Mouse (Mus musculus) left cerebral cortex, adult 9 months (tissue): ENCODE measurements around the gene Grip2.

ENCODE experiments used
- DNase-seq, 2 experiments: peaks; one replicate each; pipeline ENCODE4 v3.0.0; 2022; ENCODE audit warnings: low spot score in 2 of 2

Grip2 gene

DNA sequence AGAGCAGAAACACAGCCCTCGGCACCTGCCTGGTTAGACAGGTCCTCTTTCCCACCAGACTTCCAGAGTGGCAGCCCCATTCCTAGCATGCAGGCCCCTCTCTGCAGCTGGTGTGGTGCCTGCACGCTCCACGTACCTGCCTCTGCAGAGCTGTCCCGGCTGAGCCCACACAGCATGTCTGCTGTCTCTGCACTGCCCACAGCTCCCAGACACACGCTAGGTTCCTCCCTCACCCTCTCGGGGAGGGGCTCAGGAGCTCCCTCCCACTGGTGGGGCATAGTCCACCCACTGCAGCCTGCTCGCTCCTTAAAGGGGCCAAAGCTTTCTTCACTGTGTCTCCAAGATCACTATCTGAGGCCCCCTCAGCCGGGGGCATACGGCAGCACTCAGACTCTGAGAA lies 31.0 kb downstream of the Grip2 start:
- DNase-seq = peak in 1 of 2 experiments; percentile 51

DNA sequence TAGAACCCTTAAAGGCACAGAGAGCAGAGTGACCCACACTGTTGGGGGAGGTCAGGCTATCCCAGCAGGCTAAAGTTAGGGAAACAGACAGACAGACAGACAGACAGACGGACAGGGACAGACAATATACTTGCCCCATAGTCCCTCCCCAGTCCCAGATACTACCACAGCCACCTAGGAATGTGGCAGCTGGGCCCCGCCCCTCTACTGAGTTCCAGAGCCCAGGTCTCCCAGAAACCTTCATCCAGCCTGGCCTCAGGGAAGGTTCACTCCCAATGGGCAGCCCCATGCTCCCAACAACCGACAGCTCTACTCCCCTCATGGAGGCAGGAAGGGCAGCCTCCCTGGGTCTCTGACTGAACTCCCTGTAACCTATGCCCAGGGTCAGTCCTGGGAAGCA lies 31.4 kb downstream of the Grip2 start:
- no peak for DNase-seq

DNA sequence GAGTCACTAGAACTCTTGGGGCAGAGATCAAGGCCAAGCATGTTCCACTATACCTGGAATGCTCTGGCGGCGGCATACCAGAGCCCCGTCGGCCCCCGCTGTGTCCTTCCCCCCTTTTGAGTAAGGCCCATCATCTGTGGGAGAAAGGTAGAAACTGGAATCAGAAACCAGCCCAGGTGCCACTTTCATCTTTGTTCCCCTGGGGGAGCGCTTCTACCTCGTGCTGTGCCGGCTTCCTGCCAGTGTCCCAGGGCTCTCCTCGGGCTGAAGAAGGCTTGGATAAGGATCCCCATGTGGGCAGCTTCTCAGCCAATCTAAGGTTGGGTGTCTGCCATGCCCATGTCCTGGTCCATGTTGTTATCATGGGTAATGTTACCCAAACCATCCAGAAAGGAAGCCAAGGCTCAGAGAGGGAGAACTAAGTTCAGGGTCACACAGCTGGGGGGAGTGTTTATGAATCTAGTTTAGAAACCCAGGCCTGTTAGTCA lies 38.7 kb downstream of the Grip2 start:
- no peak for DNase-seq

DNA sequence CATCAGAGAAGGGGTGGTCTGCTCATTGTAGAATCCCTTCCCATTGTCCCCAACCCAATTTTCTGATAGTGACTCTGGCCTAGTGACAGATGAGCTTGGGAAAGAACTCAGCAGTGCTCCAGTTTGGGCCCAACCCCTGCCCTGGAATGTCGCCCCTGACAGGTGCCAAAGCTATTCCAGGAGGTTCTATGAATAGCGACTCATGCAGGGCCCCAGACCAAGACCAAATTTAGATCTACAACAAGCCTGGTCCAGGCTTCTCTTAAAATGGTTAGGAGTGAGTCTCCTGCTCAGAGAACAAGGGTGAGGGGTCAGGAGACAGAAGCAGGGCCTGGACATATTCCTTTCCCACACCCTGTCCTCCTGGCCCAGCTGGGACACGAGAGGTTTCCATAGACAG lies 42.0 kb downstream of the Grip2 start:
- no peak for DNase-seq

DNA sequence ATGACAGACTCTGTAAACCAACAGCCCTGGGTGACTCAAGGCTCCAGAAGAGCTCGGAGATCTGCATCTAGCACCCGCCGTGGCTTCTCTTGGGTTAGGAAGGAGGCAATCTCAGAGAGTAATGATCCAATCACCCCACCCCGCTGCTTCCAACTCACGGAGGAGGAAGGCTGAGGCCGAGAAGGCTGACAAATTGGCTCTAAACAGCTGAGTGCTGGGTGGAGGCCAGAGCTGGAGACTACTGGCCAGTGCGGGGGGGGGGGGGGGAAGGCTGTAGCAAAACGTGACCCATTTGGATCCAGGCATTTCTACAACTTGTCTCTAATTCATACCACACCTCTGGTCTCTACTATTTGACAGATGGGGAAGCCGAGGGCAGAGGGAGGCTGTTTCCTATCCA lies 47.8 kb downstream of the Grip2 start:
- DNase-seq = no peak

DNA sequence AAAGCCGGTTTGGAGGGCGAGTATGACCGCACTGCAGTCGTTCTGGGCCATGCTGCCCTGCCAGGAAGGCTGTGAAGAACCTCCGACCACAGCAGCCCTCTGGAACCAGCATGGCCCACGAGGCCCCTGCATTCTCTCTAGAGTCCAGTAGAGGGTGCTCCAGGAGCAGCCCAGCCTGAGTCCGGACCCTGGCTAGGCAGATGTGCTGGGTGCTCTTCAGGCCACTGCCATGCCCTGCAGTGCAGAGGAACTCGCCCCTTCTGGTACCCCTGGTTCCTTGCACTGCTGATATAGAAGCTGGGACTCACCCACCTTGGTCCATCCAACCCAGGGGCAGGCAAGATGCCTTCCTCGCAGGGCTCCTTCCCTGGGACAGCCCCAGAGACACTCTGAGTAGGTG lies 50.5 kb downstream of the Grip2 start:
- DNase-seq = peak in 1 of 2 experiments; percentile 48

DNA sequence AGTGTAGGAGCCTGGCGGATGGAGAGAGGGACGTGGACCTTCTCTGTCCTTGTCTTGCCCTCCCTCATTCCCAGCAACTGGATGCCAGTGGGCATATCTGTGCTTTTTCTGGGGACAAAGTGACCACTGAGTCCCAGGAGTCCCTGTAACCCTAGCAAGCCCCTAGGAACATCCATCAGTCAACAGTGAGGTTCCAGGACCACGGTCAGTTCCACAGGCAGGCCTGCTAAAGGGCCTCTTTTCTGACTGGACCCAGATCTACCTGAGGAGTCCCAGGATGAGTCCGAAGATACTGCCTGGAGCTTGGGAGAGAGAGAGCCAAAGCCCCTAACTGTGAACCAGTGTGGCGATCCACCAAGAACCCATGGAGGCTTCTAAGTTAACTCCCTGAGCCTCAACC lies 53.1 kb downstream of the Grip2 start:
- no peak for DNase-seq

DNA sequence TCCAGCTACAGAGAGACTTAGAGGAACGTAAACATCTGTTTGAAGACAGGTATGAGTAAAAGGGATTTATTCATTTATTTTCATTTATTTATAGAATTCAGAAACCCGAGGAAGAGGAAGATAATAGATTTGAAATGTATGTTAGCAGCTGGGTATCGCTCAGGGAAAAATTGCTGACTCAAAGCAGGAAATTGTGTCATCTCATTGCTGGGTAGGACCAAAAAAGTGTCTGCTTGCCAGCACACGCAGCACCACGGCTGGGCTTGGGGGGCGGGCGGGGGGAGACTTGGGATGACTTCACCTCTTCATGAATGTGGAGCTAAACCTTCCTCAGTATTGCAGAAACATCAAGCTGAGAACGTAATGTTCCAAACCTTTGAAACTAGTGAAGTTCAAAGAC lies 59.5 kb downstream of the Grip2 start:
- no peak for DNase-seq

DNA sequence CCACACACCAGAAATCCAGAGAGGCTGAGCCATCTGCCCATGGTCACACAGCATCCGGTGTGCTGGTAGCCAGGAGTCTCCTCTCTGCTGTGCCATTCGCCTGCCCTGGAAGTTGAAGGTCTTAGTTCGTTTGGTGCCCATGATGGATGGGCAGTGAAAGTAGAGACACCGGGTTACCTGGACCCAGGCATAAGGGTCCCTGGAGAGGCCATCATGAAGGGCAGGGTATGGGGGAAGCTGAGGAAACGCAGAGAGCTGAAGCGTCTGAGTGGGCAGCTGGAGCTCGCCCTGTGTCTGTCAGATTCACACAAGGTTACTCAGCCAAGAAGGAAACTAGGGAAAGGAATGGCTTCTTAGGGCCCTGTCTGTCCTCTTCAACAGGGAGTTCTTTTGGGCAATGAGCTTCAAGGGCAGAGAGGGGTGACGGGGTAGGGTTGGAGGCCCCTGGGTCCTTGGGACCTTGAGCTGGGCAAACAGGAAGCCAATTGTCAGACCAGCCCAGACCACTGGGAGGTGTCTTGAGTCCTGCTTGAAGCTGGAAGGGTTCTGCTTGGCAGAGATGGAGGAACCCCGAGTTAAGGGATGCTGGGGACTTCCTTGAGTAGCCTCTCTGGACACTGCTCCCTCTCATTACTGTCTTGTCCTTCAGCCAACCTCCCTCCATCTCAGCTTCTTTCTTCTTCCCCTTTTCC lies 64.9 kb downstream of the Grip2 start:
- DNase-seq = no peak

DNA sequence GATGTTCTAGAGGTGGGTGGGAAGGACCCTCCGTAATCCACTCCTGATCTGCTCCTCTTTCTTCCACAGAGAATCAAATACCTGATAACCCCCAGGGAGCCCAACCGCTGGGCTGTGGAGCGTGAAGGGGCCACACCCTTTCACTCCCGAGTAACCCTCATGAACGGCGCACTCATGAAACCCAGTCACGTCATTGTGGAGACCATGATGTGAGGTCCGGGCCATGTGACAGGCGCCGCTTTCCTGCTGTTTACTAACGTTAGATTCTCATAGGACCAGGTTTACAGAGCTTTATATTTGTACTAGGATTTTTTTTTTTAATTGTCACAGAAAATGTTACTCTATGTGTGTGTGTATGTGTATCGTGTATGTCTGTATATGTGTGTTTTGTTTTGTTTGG lies 72.2 kb downstream of the Grip2 start:
- DNase-seq = no peak

DNA sequence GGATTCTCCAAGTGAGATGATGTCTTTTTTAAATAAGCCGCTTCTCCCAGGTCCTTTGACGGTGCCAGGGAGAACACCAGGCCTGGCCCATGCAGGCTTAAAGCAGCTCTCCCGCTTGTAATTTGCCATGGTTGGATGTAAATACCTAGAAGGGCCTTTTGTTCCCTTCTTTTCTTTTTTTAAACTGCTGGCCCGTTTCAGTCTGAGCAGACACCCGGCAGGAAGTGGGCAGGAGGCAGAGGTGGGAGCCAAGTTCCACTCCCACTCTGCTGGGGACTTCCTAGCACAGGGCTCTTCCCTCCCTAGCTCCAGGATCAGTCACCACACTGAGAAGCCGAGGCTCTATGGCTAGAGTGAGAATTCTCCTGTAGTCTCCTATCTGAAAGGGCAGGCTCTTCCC lies 73.0 kb downstream of the Grip2 start:
- peak in 1 of 2 experiments; percentile 59 for DNase-seq

DNA sequence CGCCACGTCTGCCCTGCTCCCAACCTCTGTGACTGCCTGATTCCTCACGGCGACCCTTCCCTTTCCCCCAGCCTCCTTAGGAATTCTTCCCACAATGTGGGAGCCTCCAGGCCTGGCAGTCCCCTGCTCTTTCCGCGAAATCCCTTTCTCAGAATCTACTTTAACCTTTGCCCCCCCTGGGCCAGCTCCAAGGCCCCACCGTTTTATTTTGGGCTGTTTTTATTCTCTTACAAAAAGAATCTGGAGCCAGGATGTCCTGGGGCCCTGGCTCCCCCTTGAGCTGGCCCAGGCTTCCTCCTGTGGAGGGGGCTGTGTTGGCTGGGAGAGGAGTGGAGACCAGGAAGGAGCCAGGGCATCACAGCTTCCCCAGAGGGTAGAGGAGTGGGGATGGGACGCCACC lies 74.2 kb downstream of the Grip2 start:
- no peak for DNase-seq

DNA sequence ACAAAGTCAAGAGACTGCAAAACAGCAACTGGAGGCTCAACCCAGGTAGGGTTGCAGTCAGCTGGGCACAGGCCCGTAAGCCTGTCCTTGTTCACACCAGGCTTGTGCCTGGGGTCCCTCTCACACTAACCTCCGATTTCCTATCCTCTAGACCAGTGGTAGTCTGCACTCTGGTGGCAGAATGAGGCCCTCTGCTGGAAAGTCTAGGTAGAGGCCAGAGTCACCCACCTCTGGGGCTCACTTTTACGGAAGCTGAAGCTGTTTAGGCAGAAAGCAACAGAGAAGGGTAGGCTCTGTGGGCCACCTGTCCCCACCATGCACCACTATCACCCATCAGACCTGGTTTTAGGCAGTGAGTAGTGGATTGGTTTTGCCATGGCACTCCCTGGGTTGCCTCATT lies 76.1 kb downstream of the Grip2 start:
- DNase-seq = peak in 1 of 2 experiments; percentile 49

DNA sequence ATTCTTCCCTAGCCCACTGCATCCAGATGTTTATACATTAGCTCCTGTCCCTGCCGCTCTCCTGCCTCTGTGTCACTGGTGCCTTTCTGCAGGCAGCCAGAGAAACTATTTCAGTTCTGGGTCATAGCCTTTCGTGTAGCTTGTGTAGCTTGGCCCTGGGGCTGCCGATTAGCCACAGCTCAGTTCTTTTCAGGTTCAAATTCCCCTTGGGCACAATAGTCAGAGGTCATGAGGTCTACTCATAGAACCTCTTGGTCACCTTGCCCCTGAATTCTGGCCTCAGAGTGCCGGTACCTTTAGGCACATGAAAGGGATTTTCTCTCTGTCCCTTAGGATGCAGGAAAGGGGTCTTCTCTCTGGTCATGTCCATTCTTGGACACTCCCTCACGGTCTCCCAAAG lies 80.3 kb downstream of the Grip2 start:
- no peak for DNase-seq

DNA sequence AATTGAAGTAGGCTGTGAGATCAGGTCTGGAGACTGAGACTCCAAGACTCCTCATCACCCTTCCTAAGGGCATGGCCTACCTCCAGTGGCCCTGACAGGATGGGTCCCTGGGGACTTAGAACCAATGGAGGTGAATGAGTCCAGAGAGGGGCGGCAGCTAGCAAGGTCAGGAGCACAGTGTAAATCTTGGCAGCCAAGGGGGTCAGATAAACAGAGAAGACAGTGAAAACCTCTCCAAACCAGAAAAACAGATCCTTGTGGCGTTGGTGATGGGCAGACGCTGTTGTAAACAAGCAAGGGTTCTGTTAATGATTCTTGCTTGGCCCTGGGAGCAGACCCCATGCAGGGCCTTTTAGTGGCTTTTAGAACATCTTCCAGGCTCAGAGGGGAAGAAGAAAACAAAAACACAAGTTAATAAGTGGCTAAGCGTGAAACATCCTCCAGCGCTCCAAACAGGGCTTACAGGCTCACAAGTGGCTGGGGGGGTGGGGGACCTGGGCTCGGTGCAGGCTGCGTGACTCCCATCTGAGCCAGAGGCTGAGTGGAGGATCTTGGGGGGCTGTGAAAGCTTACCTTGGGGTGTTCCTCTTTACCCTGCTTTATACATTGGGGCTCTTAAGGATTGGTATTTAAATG lies 81.0 kb downstream of the Grip2 start:
- no peak for DNase-seq

DNA sequence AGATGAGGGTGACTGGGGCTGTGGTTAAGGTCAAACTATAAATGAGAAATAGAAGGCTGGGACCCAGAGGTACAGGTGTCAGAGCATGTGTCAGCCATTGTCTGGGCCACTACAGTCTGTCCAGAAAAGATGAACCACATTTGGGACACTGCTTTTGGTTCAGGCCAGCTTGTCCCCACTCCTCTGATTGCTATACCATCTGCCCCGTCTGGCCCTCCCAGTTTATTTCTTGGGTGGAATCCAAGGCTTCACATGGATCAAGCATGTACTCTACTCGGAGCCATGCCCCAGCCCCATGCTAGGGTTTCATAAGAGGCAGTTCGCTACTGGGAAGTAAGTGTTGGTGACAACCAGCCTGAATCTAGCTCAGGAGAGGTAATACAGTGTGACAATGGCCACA lies 81.8 kb downstream of the Grip2 start:
- DNase-seq = no peak

DNA sequence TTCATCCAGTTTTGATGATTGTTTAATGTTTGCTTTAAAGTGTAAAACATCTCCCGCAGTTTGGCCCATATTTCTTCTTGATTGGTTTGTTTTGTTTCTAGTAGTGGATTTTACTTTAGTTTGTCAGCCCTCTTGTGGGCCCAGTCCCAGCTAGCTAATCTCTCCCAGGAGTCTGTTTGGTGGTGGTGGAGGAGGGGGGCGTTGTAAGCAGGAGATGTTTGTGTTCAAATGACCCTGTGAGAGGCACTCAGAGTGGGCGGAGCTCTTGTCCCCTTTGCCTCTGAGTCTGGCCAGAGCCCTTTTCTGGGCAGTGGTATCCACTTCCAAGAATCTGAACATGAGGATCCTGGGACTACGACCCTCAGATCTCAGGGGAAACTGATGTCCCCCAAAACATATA lies 83.2 kb downstream of the Grip2 start:
- DNase-seq = no peak

DNA sequence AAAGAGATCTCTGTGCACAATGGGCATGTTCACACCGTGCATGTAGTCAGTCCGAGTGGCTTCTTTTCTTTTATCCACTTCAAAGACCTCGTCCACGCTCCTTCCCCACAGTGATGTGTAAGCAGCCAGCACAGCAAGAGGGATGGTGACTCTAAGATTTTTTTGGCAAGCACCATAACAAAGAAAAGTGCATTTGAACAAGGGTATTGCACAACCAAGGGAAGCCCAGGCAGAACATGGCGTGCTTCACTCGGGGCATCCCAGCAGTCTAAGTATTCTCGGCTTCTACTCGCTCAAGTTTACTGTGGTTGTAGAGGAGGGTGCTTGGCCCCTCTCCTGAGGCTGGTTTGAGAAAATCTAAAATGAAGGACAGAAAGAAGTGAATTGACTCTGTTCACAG lies 84.1 kb downstream of the Grip2 start:
- no peak for DNase-seq

DNA sequence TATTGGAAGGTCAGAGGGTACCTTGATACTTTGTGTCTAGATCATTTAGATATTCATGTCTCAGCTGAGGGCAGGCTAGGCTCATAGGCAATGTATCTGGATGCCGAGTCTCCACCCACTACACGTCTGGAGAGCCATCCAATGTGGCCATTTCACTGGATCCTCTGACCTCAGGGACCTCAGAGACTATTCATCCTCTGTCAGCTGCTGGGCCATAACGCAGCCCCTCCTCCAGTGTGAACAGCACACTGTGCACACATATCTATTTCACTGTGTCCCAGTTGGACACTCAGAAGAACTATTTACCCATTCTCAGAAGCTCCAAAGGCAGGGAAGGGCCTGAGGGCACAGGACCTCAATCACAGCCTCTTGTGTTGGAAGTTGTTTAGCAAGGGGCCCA lies 84.6 kb downstream of the Grip2 start:
- no peak for DNase-seq

DNA sequence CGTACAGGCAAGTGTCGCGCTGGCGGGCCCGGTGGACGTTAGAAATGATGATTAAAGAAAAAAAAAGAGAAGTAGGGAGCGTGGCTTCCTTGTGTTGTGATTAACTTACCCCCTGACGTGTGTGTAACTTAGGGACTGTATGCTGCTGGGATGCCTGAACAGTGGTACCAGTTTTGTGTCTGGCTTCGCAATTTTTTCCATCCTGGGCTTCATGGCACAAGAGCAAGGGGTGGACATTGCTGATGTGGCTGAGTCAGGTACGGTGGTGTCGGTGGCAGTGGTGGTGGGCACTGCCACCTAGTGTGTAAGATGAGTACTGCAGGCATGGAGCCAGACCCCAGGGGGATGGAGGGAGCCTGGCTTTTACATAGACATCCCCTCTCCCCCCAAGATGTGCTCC lies 86.0 kb downstream of the Grip2 start:
- DNase-seq = peak in 1 of 2 experiments; percentile 71

DNA sequence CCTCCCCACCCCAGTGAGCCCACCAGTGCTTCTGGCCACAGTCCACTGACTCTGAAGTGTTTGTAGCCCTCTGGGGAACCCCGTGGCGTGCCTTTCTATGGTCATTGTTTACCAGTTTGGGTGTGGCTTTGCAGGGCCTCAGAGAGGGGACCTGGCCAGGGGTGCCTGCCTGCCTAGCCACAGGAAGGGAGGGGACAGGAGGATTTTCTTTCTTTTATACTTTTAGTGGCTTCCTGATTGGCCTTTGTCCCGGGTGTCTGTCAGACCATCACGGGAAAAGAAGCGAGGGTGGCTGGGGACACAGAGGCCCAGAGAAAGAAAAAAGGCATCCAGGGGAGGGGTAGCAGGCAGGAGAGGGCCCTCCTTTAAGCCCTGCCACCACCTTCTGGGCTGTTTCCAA lies 89.0 kb downstream of the Grip2 start:
- no peak for DNase-seq

DNA sequence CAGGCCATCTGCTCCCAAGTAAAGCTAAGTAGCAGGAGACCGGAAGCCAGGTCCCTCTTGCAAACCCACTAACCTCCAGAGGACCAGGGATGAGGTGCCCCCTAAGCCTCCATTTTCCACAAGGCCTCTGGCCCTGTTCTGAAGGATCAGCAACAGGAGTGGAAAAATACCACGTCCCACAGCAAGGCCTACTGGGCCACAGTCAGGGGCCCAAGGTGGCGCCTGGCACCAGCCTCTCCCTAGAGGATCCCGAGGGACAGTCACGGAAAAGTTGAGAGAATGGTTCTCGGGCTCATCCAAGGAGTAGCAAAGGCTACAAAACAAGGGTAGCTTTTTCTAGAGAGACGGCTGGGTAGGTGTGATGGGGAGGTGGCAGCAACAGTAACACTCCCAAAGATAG lies 89.6 kb downstream of the Grip2 start:
- DNase-seq = no peak

DNA sequence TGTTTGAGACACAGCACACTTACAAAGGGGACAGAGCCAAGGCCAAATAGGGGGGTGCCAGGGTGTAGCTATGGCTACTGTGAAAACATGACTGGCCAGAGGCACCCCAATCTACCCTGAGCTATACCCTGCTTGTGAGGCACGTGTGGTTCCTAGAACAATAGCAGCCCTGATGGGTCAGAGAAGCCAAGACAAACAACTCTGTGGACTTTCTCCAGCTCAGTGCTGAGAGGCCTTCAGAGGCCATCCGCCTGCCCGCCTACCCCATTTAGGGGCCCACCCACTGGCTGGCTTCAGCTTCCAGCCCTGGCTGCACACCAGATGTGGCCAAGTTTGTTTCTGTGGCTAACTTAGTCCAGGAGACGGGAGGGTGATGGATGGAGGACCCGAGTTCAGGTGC lies 90.6 kb downstream of the Grip2 start:
- DNase-seq = no peak

DNA sequence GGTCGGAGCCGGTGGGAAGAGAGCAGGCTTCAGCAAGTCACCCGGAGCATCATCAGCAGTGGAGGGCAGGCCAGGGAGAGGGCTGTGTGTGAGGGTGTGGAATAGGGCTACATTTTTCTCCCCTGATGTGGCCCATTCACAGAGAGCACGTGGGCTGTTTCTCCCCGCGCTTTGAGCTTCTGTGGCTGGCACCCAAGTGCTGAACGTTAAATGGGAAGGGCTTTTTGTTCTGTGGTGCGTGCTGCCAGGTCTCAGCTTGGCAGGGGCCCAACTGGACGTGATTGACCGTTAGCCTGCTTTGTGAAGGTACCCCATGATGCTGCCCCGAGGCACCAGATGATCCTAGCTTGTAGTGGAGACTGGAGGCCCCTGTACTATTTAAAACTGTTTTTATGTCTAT lies 94.9 kb downstream of the Grip2 start:
- peak in 1 of 2 experiments; percentile 37 for DNase-seq
